Mouse (Mus musculus): Measurements from ENCODE around the gene Mrpl21. TPM values are rescaled to one million over a fixed set of nuclear protein-coding genes. Genes with fewer than 3 reads are reported as not detected.

The Mrpl21 gene
- polyA plus RNA-seq, 1 experiment from 2014 or later = 133 TPM

GRCm38 (mm10) chr19:3269279-3269678, 13.4 kb upstream of the Mrpl21 start:
- H3K27ac ChIP-seq = no peak overlapping the region
- H3K36me3 ChIP-seq = peaks cover 86% of the 10 kb centered on the region
- no peak overlapping the region for H3K4me2 ChIP-seq (replicated peaks)
- H3K4me3 ChIP-seq = no peak overlapping the region
- no peaks in the 10 kb centered on the region for H3K9me3 ChIP-seq
- no peak overlapping the region for H3K9ac ChIP-seq
- ATAC-seq (ENCODE audit: insufficient number of reproducible peaks, insufficient read depth, low FRiP score, low TSS enrichment) = no peak
- no peaks in the 10 kb centered on the region for H3K27me3 ChIP-seq
- WGBS = 92% methylated on average over 9 of the region's 9 CpGs
- no peaks in the 10 kb centered on the region for H3K4me1 ChIP-seq

- no peak overlapping the region for H3K9ac ChIP-seq
- 92% methylated on average over 6 of the region's 6 CpGs for WGBS
- H3K4me3 ChIP-seq = no peak overlapping the region
- H3K36me3 ChIP-seq = peaks cover 86% of the 10 kb centered on the region
- no peaks in the 10 kb centered on the region for H3K27me3 ChIP-seq
- no peak overlapping the region for H3K4me2 ChIP-seq (replicated peaks)
- H3K4me1 ChIP-seq = no peaks in the 10 kb centered on the region
- H3K9me3 ChIP-seq = no peaks in the 10 kb centered on the region
- no peak overlapping the region for H3K27ac ChIP-seq
- no peak for ATAC-seq (ENCODE audit: insufficient number of reproducible peaks, insufficient read depth, low FRiP score, low TSS enrichment)
Measured at GRCm38 (mm10) chr19:3269803-3270202, 12.9 kb upstream of the Mrpl21 start.

GRCm38 (mm10) chr19:3271366-3271765, 11.3 kb upstream of the Mrpl21 start:
- H3K4me1 ChIP-seq = no peaks in the 10 kb centered on the region
- WGBS = 88% methylated on average over 6 of the region's 6 CpGs
- H3K4me2 ChIP-seq (replicated peaks) = no peak overlapping the region
- H3K9me3 ChIP-seq = no peaks in the 10 kb centered on the region
- H3K36me3 ChIP-seq = peaks cover 83% of the 10 kb centered on the region
- H3K27ac ChIP-seq = no peak overlapping the region
- no peak for ATAC-seq (ENCODE audit: insufficient number of reproducible peaks, insufficient read depth, low FRiP score, low TSS enrichment)
- H3K27me3 ChIP-seq = no peaks in the 10 kb centered on the region
- no peak overlapping the region for H3K9ac ChIP-seq
- no peak overlapping the region for H3K4me3 ChIP-seq

GRCm38 (mm10) chr19:3273331-3273730, 9.4 kb upstream of the Mrpl21 start:
- Histone ChIP-seq H3K4me3 (no peak overlapping the region), H3K36me3 (peaks cover 83% of the 10 kb centered on the region), H3K27ac (no peak overlapping the region), H3K9me3 (no peaks in the 10 kb centered on the region), H3K4me2 (replicated peaks) (no peak overlapping the region), H3K27me3 (no peaks in the 10 kb centered on the region), H3K9ac (no peak overlapping the region), H3K4me1 (no peaks in the 10 kb centered on the region)
- 89% methylated on average over 9 of the region's 9 CpGs for WGBS
- no peak for ATAC-seq (ENCODE audit: insufficient number of reproducible peaks, insufficient read depth, low FRiP score, low TSS enrichment)

GRCm38 (mm10) chr19:3275744-3276365, 6.8 kb upstream of the Mrpl21 start:
- Histone ChIP-seq H3K4me3 (no peak overlapping the region), H3K9me3 (no peaks in the 10 kb centered on the region), H3K4me2 (replicated peaks) (no peak overlapping the region), H3K27ac (no peak overlapping the region), H3K9ac (no peak overlapping the region), H3K4me1 (no peaks in the 10 kb centered on the region), H3K27me3 (no peaks in the 10 kb centered on the region), H3K36me3 (peaks cover 81% of the 10 kb centered on the region)
- WGBS = 90% methylated on average over 3 of the region's 3 CpGs
- no peak for ATAC-seq (ENCODE audit: insufficient number of reproducible peaks, insufficient read depth, low FRiP score, low TSS enrichment)

- no peak overlapping the region for H3K27ac ChIP-seq
- H3K9me3 ChIP-seq = no peaks in the 10 kb centered on the region
- H3K4me2 ChIP-seq (replicated peaks) = peak overlapping the region; percentile 69
- no peaks in the 10 kb centered on the region for H3K27me3 ChIP-seq
- ATAC-seq (ENCODE audit: insufficient number of reproducible peaks, insufficient read depth, low FRiP score, low TSS enrichment) = no peak
- H3K9ac ChIP-seq = peak overlapping the region; percentile 87
- peaks cover 47% of the 10 kb centered on the region for H3K36me3 ChIP-seq
- 72% methylated on average over 4 of the region's 4 CpGs for WGBS
- peaks cover 15% of the 10 kb centered on the region for H3K4me1 ChIP-seq
- H3K4me3 ChIP-seq = peak overlapping the region; percentile 85
Measured at GRCm38 (mm10) chr19:3281886-3282285, 815 bp upstream of the Mrpl21 start.

- Histone ChIP-seq H3K9ac (no peak overlapping the region), H3K4me1 (no peaks in the 10 kb centered on the region), H3K4me2 (replicated peaks) (no peak overlapping the region), H3K4me3 (no peak overlapping the region), H3K36me3 (peaks cover 54% of the 10 kb centered on the region), H3K9me3 (no peaks in the 10 kb centered on the region), H3K27ac (no peak overlapping the region), H3K27me3 (no peaks in the 10 kb centered on the region)
- WGBS = 100% methylated on average over 1 of the region's 1 CpGs
- no peak for ATAC-seq (ENCODE audit: insufficient number of reproducible peaks, insufficient read depth, low FRiP score, low TSS enrichment)
Measured at GRCm38 (mm10) chr19:3289006-3289405, 6.3 kb downstream of the Mrpl21 start.

- Histone ChIP-seq H3K27me3 (no peaks in the 10 kb centered on the region), H3K27ac (no peak overlapping the region), H3K9me3 (no peaks in the 10 kb centered on the region), H3K36me3 (peaks cover 43% of the 10 kb centered on the region), H3K9ac (no peak overlapping the region), H3K4me2 (replicated peaks) (no peak overlapping the region), H3K4me3 (no peak overlapping the region), H3K4me1 (no peaks in the 10 kb centered on the region)
- WGBS = 60% methylated on average over 2 of the region's 2 CpGs
- ATAC-seq (ENCODE audit: insufficient number of reproducible peaks, insufficient read depth, low FRiP score, low TSS enrichment) = peak; percentile 68; the same call in 1 of the 2 replicates
Measured at GRCm38 (mm10) chr19:3292028-3292427, 9.3 kb downstream of the Mrpl21 start.

GRCm38 (mm10) chr19:3292993-3293392, 10.3 kb downstream of the Mrpl21 start:
- Histone ChIP-seq H3K4me2 (replicated peaks) (no peak overlapping the region), H3K27me3 (no peaks in the 10 kb centered on the region), H3K36me3 (peaks cover 36% of the 10 kb centered on the region), H3K4me1 (no peaks in the 10 kb centered on the region), H3K4me3 (no peak overlapping the region), H3K9ac (no peak overlapping the region), H3K27ac (no peak overlapping the region), H3K9me3 (no peaks in the 10 kb centered on the region)
- 86% methylated on average over 1 of the region's 1 CpGs for WGBS
- no peak for ATAC-seq (ENCODE audit: insufficient number of reproducible peaks, insufficient read depth, low FRiP score, low TSS enrichment)

- 85% methylated on average over 6 of the region's 6 CpGs for WGBS
- ATAC-seq (ENCODE audit: insufficient number of reproducible peaks, insufficient read depth, low FRiP score, low TSS enrichment) = no peak
- Histone ChIP-seq H3K4me3 (no peak overlapping the region), H3K36me3 (peaks cover 14% of the 10 kb centered on the region), H3K9ac (no peak overlapping the region), H3K9me3 (no peaks in the 10 kb centered on the region), H3K27me3 (no peaks in the 10 kb centered on the region), H3K4me2 (replicated peaks) (no peak overlapping the region), H3K27ac (no peak overlapping the region), H3K4me1 (no peaks in the 10 kb centered on the region)
Measured at GRCm38 (mm10) chr19:3295245-3295644, 12.5 kb downstream of the Mrpl21 start.

- H3K9ac ChIP-seq = no peak overlapping the region
- H3K4me3 ChIP-seq = no peak overlapping the region
- no peak overlapping the region for H3K27ac ChIP-seq
- H3K36me3 ChIP-seq = no peaks in the 10 kb centered on the region
- ATAC-seq (ENCODE audit: insufficient number of reproducible peaks, insufficient read depth, low FRiP score, low TSS enrichment) = no peak
- no peaks in the 10 kb centered on the region for H3K9me3 ChIP-seq
- H3K27me3 ChIP-seq = no peaks in the 10 kb centered on the region
- H3K4me1 ChIP-seq = no peaks in the 10 kb centered on the region
- no peak overlapping the region for H3K4me2 ChIP-seq (replicated peaks)
Measured at GRCm38 (mm10) chr19:3297034-3297433, 14.3 kb downstream of the Mrpl21 start.

- no peak overlapping the region for H3K4me2 ChIP-seq (replicated peaks)
- WGBS = 84% methylated on average over 7 of the region's 7 CpGs
- no peaks in the 10 kb centered on the region for H3K36me3 ChIP-seq
- no peak overlapping the region for H3K9ac ChIP-seq
- no peaks in the 10 kb centered on the region for H3K4me1 ChIP-seq
- no peak overlapping the region for H3K4me3 ChIP-seq
- no peak for ATAC-seq (ENCODE audit: insufficient number of reproducible peaks, insufficient read depth, low FRiP score, low TSS enrichment)
- H3K9me3 ChIP-seq = no peaks in the 10 kb centered on the region
- no peaks in the 10 kb centered on the region for H3K27me3 ChIP-seq
- H3K27ac ChIP-seq = no peak overlapping the region
Measured at GRCm38 (mm10) chr19:3297775-3298174, 15.1 kb downstream of the Mrpl21 start.

- Histone ChIP-seq H3K4me1 (no peaks in the 10 kb centered on the region), H3K36me3 (no peaks in the 10 kb centered on the region), H3K9ac (no peak overlapping the region), H3K27ac (no peak overlapping the region), H3K4me2 (replicated peaks) (no peak overlapping the region), H3K27me3 (no peaks in the 10 kb centered on the region), H3K9me3 (no peaks in the 10 kb centered on the region), H3K4me3 (no peak overlapping the region)
- 70% methylated on average over 4 of the region's 4 CpGs for WGBS
- no peak for ATAC-seq (ENCODE audit: insufficient number of reproducible peaks, insufficient read depth, low FRiP score, low TSS enrichment)
Measured at GRCm38 (mm10) chr19:3304017-3304416, 21.3 kb downstream of the Mrpl21 start.

Data from embryonic facial prominence, embryonic 12.5 days (tissue).